Mouse (Mus musculus) forebrain, embryonic 10.5 days (tissue): ENCODE results near the gene Hpse2. TPM values are rescaled to one million over a fixed set of nuclear protein-coding genes. Genes with fewer than 3 reads are reported as not detected.

Source experiments
- DNase-seq: peaks from one replicate; pipeline ENCODE4 v3.0.0-alpha.2; 2017; ENCODE audit warnings: low spot score; ENCODE audit errors: extremely low spot score
- H3K27ac ChIP-seq: fragments of 300-500 bp; sonication (generic); 2 replicates; pipeline ENCODE4 v1.5.1; 2016; ENCODE audit warnings: mild to moderate bottlenecking
- H3K27me3 ChIP-seq: fragments of 300-500 bp; sonication (generic); 2 replicates; pipeline ENCODE4 v1.6.1; 2016; ENCODE audit warnings: mild to moderate bottlenecking; ENCODE audit not compliant: poor library complexity, severe bottlenecking
- H3K36me3 ChIP-seq: fragments of 300-500 bp; sonication (generic); replicated peaks from 2 replicates; pipeline ENCODE4 v1.6.1; 2016; ENCODE audit warnings: mild to moderate bottlenecking, moderate library complexity
- H3K4me1 ChIP-seq: fragments of 300-500 bp; sonication (generic); 2 replicates; pipeline ENCODE4 v1.6.1; 2016
- H3K4me3 ChIP-seq: fragments of 300-500 bp; sonication (generic); 2 replicates; pipeline ENCODE4 v1.5.1; 2016; ENCODE audit warnings: mild to moderate bottlenecking, moderate library complexity
- H3K9me3 ChIP-seq: fragments of 300-500 bp; sonication (generic); 2 replicates; pipeline ENCODE4 v1.6.1; 2016; ENCODE audit warnings: mild to moderate bottlenecking, moderate library complexity
- WGBS: fragments of 180-500 bp; shearing (Covaris S2); methylation state at CpG from one replicate; pipeline ENCODE4 v1.1.7; 2016; 5-methylcytosine and 5-hydroxymethylcytosine counted together
- polyA plus RNA-seq: library from polyadenylated mRNA; unstranded; fragments of >200 nt; fragmentation: Nextera tagmentation; extraction: Ambion mirVana; gene quantifications from 2 replicates; pipeline ENCODE4 v1.2.1, GENCODE M21; 2016

Hpse2 gene
- polyA plus RNA-seq, 1 experiment from 2014 or later = 2.6 TPM

DNA sequence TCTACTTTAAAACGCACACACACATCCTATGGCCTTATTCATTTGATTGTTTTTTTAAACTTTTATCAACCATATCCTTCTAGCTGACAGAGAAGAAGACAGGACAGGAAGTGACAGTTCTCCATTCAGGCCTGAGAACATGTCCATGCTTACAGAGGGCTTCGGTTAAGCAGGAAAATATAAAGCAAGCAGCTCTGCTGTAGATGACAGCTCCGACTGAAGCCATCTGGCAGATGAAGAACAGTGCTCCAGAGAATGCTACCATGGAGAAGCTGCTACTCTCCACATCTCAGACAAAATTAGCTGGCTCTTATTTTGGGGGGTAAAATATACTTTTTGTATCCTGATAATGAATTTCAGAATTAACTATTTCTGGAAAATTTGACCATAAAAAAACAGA, 246.5 kb downstream of the Hpse2 start:
- H3K4me1 ChIP-seq = no peaks in the 10 kb centered on the region
- no peaks in the 10 kb centered on the region for H3K36me3 ChIP-seq
- H3K27me3 ChIP-seq = no peaks in the 10 kb centered on the region
- H3K9me3 ChIP-seq = no peaks in the 10 kb centered on the region
- 86% methylated on average over 3 of the region's 3 CpGs for WGBS
- H3K4me3 ChIP-seq = no peak overlapping the region
- no peak for DNase-seq
- H3K27ac ChIP-seq = no peak overlapping the region

DNA sequence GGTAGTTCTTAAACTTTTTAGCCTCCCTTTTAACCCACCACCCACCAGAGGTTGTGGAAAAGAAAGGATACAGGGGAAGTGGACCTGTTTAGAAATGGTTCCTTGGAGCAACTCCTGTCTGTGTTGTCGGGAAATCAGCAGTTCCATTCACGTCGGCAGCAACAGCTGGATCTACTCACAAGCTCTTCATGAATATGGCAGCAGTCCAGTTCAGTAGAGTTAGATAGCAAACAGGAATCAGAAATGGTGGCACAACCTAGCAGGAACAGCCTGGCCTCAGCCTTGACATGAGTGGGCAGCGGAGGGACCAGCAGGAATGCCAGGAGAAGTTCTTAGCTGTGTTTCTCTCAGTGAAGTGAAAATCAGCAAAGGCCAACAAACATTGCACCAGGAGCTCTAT, 278.4 kb downstream of the Hpse2 start:
- Histone ChIP-seq H3K9me3 (peaks cover 10% of the 10 kb centered on the region; the same call in 1 of the 2 replicates), H3K4me3 (no peak overlapping the region), H3K27me3 (no peaks in the 10 kb centered on the region), H3K4me1 (no peaks in the 10 kb centered on the region), H3K36me3 (no peaks in the 10 kb centered on the region), H3K27ac (no peak overlapping the region)
- WGBS = 87% methylated on average over 4 of the region's 4 CpGs
- DNase-seq = no peak

DNA sequence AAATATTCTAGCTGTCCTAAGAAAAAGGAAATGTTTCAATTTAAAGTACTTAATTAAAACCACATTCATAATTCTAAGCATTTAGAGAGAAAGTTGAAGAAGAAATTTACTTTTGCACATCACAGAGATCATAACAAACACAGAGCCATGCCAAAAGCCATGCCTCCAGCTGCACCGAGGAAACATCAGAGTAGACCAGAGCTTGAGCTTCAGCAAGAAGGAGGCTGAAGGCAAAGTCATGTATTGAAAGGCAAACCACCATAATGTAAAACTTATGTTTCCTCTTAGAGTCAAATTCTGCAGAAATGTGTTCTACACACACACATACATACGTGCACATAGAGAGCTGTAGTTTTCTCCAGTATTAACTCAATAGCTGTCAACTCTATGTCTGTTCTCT, 291.2 kb downstream of the Hpse2 start:
- no peaks in the 10 kb centered on the region for H3K9me3 ChIP-seq
- H3K36me3 ChIP-seq = no peaks in the 10 kb centered on the region
- H3K4me3 ChIP-seq = no peak overlapping the region
- H3K27me3 ChIP-seq = no peaks in the 10 kb centered on the region
- no peak for DNase-seq
- WGBS = 88% methylated on average over 2 of the region's 2 CpGs
- no peaks in the 10 kb centered on the region for H3K4me1 ChIP-seq
- H3K27ac ChIP-seq = no peak overlapping the region

DNA sequence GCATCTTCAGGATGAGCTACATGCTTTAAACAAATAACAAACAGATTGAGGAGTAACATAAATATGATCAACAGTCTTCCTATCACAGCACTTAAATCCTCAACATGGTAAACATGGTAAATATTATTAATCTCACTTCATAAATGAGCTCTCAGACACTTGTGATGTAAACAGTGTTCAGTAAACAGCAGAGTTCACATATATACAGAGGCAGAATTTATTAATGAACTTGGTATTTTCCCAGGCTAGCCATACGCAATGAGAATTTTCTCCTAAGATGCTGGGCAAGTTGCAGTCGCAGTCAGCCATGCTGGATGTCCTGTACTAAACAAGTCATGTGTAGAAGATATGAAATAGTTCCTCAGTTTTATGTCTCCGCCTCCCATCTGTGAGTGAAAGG, 300.9 kb downstream of the Hpse2 start:
- H3K27me3 ChIP-seq = no peaks in the 10 kb centered on the region
- no peak overlapping the region for H3K27ac ChIP-seq
- H3K4me1 ChIP-seq = no peaks in the 10 kb centered on the region
- 91% methylated on average over 3 of the region's 3 CpGs for WGBS
- no peak for DNase-seq
- no peaks in the 10 kb centered on the region for H3K9me3 ChIP-seq
- no peaks in the 10 kb centered on the region for H3K36me3 ChIP-seq
- no peak overlapping the region for H3K4me3 ChIP-seq

GRCm38 (mm10) chr19:43064155-43064554, 324.0 kb downstream of the Hpse2 start:
- no peak for DNase-seq
- Histone ChIP-seq H3K9me3 (no peaks in the 10 kb centered on the region), H3K27me3 (no peaks in the 10 kb centered on the region), H3K4me1 (no peaks in the 10 kb centered on the region), H3K27ac (no peak overlapping the region), H3K4me3 (no peak overlapping the region), H3K36me3 (no peaks in the 10 kb centered on the region)
- WGBS = 84% methylated on average over 2 of the region's 2 CpGs

DNA sequence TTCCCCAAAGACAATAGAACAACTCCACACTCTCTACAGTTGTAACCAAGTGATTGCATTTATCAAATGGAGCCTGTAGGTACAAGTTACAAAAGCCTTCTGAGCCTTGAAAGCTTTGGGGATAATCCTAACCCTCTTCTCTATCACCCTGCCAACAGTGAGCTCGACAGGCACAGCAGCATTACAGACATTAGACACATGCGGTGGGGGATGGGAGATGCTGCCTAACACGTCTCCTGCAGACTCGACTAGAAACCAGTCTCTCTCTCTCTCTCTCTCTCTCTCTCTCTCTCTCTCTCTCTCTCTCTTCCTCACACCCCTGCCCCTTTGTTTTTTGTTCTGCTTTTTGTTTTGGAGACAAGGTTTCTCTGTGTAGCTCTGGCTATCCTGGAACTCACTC, 343.6 kb downstream of the Hpse2 start:
- no peaks in the 10 kb centered on the region for H3K9me3 ChIP-seq
- WGBS = 46% methylated on average over 4 of the region's 4 CpGs

DNA sequence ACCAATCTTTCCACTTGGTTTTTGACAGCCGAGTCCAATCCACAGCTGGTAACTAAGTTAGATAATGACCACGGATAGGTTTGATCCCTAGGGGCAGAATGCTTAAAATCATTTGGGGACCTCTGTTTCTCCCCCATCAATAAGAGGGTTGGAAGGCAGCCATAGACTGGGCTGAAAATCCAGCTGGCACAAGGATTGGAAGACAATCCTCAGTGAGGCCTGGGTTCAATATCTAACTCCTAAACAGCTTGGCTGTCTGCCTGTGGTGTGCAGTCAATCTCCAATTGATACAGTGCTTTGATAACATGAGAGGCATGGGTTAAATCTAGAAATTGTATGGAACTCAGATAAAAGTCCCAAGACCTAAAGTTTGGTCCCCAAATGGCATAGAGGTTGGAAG, 345.4 kb downstream of the Hpse2 start:
- Histone ChIP-seq H3K4me3 (no peak overlapping the region), H3K9me3 (no peaks in the 10 kb centered on the region), H3K27me3 (no peaks in the 10 kb centered on the region), H3K4me1 (no peaks in the 10 kb centered on the region), H3K36me3 (no peaks in the 10 kb centered on the region), H3K27ac (no peak overlapping the region)
- DNase-seq = no peak
- 84% methylated on average over 2 of the region's 2 CpGs for WGBS

More for the DNA sequence above, 343.6 kb downstream of the Hpse2 start:
- H3K27ac ChIP-seq = no peak overlapping the region
- no peaks in the 10 kb centered on the region for H3K36me3 ChIP-seq
- no peaks in the 10 kb centered on the region for H3K27me3 ChIP-seq
- DNase-seq = no peak
- H3K4me3 ChIP-seq = no peak overlapping the region
- no peaks in the 10 kb centered on the region for H3K4me1 ChIP-seq

- Histone ChIP-seq H3K4me1 (no peaks in the 10 kb centered on the region), H3K27me3 (no peaks in the 10 kb centered on the region), H3K36me3 (no peaks in the 10 kb centered on the region), H3K27ac (no peak overlapping the region), H3K4me3 (no peak overlapping the region), H3K9me3 (no peaks in the 10 kb centered on the region)
- no peak for DNase-seq
- 82% methylated on average over 2 of the region's 2 CpGs for WGBS
Measured at GRCm38 (mm10) chr19:43042211-43042610, 345.9 kb downstream of the Hpse2 start.

DNA sequence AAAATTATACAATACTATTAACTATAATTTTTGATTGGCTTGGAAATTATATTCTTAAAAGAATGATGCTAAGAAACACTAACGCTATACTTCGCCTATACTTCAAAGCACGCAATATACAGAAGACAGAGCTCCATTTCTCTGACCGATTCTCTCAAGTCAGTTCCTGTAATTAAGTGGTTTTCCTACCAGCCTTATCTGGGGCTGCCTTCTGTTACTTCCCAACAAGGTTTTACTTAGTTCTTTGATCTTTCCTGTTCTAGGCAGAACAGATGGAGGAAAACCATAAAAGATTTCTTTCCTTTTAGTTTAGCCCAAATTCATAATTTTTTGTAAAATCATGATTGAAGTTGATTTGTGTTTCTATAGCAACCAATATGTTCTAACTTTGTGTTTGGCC, 351.8 kb downstream of the Hpse2 start:
- H3K36me3 ChIP-seq = no peaks in the 10 kb centered on the region
- WGBS = 90% methylated on average over 4 of the region's 4 CpGs
- no peaks in the 10 kb centered on the region for H3K4me1 ChIP-seq
- H3K9me3 ChIP-seq = no peaks in the 10 kb centered on the region
- no peaks in the 10 kb centered on the region for H3K27me3 ChIP-seq
- no peak for DNase-seq
- H3K4me3 ChIP-seq = no peak overlapping the region
- H3K27ac ChIP-seq = no peak overlapping the region

DNA sequence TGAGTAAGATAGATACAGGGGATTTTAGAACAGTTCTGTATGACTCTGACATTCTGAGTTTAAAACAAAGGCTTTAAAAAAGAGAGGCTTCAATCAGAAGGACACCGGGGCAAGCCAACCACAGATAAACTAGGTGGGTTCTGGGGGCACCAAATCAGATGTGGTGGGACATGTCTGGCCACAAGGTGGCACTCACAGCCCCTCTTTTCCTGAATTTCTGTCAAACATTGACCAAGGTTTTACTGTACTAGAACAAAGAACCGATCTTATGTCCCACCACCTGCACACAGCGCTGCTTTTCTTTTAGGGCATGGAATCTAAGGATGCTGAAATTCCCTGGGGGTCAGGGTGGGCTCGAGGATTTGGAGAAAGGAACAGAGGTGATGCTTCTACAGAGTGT, 360.9 kb downstream of the Hpse2 start:
- Histone ChIP-seq H3K9me3 (no peaks in the 10 kb centered on the region), H3K27ac (no peak overlapping the region), H3K27me3 (no peaks in the 10 kb centered on the region), H3K4me1 (no peaks in the 10 kb centered on the region; the same call in 1 of the 2 replicates), H3K4me3 (no peak overlapping the region), H3K36me3 (no peaks in the 10 kb centered on the region)
- peak; percentile 25 for DNase-seq
- WGBS = 42% methylated on average over 4 of the region's 4 CpGs

DNA sequence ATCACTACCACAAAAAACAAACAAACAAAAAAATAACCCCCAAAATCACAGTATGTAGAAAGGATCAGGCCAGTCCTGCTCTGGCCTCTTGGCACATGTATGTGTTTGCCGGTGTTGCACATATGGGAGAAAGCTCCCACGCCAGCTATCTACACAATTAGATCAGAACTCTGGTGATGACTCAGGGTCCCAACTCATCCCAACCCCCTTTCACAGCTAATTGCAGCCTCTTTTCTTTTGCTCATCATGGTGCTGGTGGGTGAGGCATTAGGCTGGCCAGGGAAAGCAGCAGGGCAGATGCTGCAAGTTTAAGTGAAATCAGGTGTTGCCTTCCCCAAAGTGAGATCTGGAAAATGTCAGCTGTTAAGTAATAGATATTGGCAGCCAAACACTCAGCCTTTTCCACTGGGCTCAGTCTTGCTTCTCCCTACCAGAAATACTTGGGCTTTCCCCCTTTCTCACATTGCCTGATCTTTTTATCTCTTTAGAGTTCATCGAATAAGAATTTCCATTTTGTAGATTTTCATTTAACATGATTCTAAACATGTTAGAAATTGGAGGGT, 365.5 kb downstream of the Hpse2 start:
- 92% methylated on average over 3 of the region's 3 CpGs for WGBS

GRCm38 (mm10) chr19:43018792-43019191, 369.4 kb downstream of the Hpse2 start:
- WGBS = 85% methylated on average over 5 of the region's 5 CpGs
- no peaks in the 10 kb centered on the region for H3K36me3 ChIP-seq
- no peaks in the 10 kb centered on the region for H3K9me3 ChIP-seq
- H3K4me1 ChIP-seq = peaks cover 5% of the 10 kb centered on the region; the same call in 1 of the 2 replicates
- no peak overlapping the region for H3K27ac ChIP-seq
- no peak overlapping the region for H3K4me3 ChIP-seq
- no peak for DNase-seq
- no peaks in the 10 kb centered on the region for H3K27me3 ChIP-seq

More for the DNA sequence above, 365.5 kb downstream of the Hpse2 start:
- Histone ChIP-seq H3K27ac (no peak overlapping the region), H3K9me3 (no peaks in the 10 kb centered on the region), H3K27me3 (no peaks in the 10 kb centered on the region), H3K4me3 (no peak overlapping the region), H3K4me1 (peaks cover 4% of the 10 kb centered on the region; the same call in 1 of the 2 replicates), H3K36me3 (no peaks in the 10 kb centered on the region)
- DNase-seq = no peak

DNA sequence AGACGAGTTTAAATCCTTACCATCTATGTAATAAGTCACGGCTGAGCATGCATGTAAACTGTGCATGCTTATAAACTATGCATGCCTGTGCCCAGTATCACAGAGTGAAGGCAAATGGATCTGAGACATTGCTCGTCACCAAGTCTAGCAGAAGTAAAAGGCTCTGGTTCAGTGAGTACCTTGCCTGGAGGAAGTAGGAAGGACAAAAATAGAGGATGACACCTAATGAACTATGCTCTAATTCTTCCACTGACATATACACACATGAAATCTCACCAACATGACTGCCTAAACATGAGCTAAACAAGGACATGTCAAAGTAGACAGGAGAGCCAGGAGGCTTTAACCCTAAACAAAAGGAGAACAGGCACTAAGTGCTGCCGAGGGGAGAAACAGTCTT, 391.7 kb downstream of the Hpse2 start:
- no peak for DNase-seq
- Histone ChIP-seq H3K4me3 (no peak overlapping the region), H3K27me3 (no peaks in the 10 kb centered on the region), H3K36me3 (no peaks in the 10 kb centered on the region), H3K27ac (no peak overlapping the region), H3K9me3 (no peaks in the 10 kb centered on the region), H3K4me1 (no peaks in the 10 kb centered on the region)
- WGBS = 89% methylated on average over 4 of the region's 4 CpGs

GRCm38 (mm10) chr19:42988833-42989232, 399.3 kb downstream of the Hpse2 start:
- no peak for DNase-seq
- WGBS = 90% methylated on average over 5 of the region's 5 CpGs

More at GRCm38 (mm10) chr19:42988833-42989232, 399.3 kb downstream of the Hpse2 start:
- no peak overlapping the region for H3K27ac ChIP-seq
- H3K36me3 ChIP-seq = no peaks in the 10 kb centered on the region
- no peak overlapping the region for H3K4me3 ChIP-seq
- no peaks in the 10 kb centered on the region for H3K9me3 ChIP-seq
- H3K4me1 ChIP-seq = no peaks in the 10 kb centered on the region
- H3K27me3 ChIP-seq = no peaks in the 10 kb centered on the region
